Mouse (Mus musculus): ENCODE results near the gene Chst11. TPM values are rescaled to one million over a fixed set of nuclear protein-coding genes. Genes with fewer than 3 reads are reported as not detected.

Chst11 gene
- polyA plus RNA-seq, 1 experiment, result 12.1 TPM

DNA sequence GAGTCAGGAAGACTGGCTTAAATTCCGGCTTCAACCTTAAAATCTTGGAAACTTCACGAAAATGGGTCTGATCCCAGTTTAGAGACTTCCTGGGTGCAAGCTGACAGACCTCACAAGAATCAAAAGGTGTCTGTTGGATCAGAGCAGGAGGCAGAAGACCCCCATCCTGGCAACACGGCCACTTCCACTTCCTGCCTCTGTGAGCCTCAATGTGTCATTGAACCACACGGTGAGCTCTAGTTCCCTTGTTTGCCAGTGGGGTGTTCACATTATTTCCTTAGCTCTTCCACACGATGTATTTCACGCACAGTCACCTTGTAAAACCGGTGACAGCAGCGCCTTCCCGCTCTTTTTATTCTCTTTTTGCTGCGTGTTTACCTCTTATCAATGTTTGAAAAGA is 54.1 kb downstream of the Chst11 start:
- Histone ChIP-seq H3K79me2 (ENCODE audit: control insufficient read depth, insufficient read depth) (peaks cover 8% of the 10 kb centered on the region), H3K36me3 (ENCODE audit: control insufficient read depth, insufficient read depth) (no peaks in the 10 kb centered on the region), H3ac (ENCODE audit: control insufficient read depth, insufficient read length) (no peak overlapping the region), H3K27me3 (ENCODE audit: control insufficient read depth, insufficient read depth, insufficient read length) (no peaks in the 10 kb centered on the region), H3K4me3 (no peak overlapping the region), H3K4me2 (ENCODE audit: low read depth) (no peak overlapping the region)
- TF ChIP-seq TCF12 (IDR thresholded peaks at IDR 0.05; ENCODE audit: insufficient read depth, poor library complexity, severe bottlenecking), result no peak
- no peak for TF ChIP-seq USF1 (IDR thresholded peaks at IDR 0.05; ENCODE audit: low read depth)
- no peak for TF ChIP-seq MYOD1 (IDR thresholded peaks at IDR 0.05; ENCODE audit: control insufficient read depth in 1 of 3, insufficient read length in 2 of 3, low read depth in 2 of 3)
- TF ChIP-seq TCF3 (IDR thresholded peaks at IDR 0.05; ENCODE audit: insufficient read length, low read depth), result no peak
- TF ChIP-seq POLR2AphosphoS2 (IDR thresholded peaks at IDR 0.05; ENCODE audit: insufficient read length, low read depth), result no peak
- no peak for TF ChIP-seq E2F4 (IDR thresholded peaks at IDR 0.05; ENCODE audit: insufficient read depth)
- TF ChIP-seq CEBPB (IDR thresholded peaks at IDR 0.05; ENCODE audit: insufficient read depth, poor library complexity, severe bottlenecking), result no peak
- TF ChIP-seq MYOG (IDR thresholded peaks at IDR 0.05; ENCODE audit: control insufficient read depth in 1 of 3, insufficient read depth in 1 of 3, insufficient read length in 2 of 3, low read depth in 2 of 3), result no peak

DNA sequence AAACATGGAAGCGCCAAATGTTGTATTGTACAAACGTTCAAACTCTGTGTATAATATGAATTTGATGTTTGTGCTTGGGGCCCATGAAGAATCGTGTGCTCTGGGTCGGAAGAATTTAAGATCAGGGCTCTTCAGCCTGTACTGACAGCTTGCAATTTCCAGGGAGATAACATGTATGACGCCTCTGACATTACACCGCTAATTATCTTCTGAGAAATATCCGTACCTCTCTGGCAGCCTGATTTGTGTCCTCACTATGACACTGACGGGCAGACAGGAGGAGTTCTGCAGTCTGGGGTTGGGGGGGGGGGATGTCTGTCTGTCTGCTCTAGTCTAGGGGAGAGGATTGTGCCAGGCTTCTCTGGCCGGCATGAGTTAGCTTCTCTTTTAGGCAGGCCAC is 56.6 kb downstream of the Chst11 start:
- TF ChIP-seq USF1 (IDR thresholded peaks at IDR 0.05; ENCODE audit: low read depth) (no peak), MYOG (IDR thresholded peaks at IDR 0.05; ENCODE audit: control insufficient read depth in 1 of 3, insufficient read depth in 1 of 3, insufficient read length in 2 of 3, low read depth in 2 of 3) (no peak), TCF12 (IDR thresholded peaks at IDR 0.05; ENCODE audit: insufficient read depth, poor library complexity, severe bottlenecking) (no peak), POLR2A (IDR thresholded peaks at IDR 0.05; ENCODE audit: insufficient read length, low read depth) (no peak), TCF3 (IDR thresholded peaks at IDR 0.05; ENCODE audit: insufficient read length, low read depth) (no peak), E2F4 (IDR thresholded peaks at IDR 0.05; ENCODE audit: insufficient read depth) (no peak)
- no peaks in the 10 kb centered on the region for H3K36me3 ChIP-seq (ENCODE audit: control insufficient read depth, insufficient read depth)
- H3K4me2 ChIP-seq (ENCODE audit: low read depth), result no peak overlapping the region
- H3ac ChIP-seq (ENCODE audit: control insufficient read depth, insufficient read length), result no peak overlapping the region
- no peak overlapping the region for H3K4me3 ChIP-seq
- peaks cover 13% of the 10 kb centered on the region for H3K79me2 ChIP-seq (ENCODE audit: control insufficient read depth, insufficient read depth)
- no peaks in the 10 kb centered on the region for H3K27me3 ChIP-seq (ENCODE audit: control insufficient read depth, insufficient read depth, insufficient read length)

DNA sequence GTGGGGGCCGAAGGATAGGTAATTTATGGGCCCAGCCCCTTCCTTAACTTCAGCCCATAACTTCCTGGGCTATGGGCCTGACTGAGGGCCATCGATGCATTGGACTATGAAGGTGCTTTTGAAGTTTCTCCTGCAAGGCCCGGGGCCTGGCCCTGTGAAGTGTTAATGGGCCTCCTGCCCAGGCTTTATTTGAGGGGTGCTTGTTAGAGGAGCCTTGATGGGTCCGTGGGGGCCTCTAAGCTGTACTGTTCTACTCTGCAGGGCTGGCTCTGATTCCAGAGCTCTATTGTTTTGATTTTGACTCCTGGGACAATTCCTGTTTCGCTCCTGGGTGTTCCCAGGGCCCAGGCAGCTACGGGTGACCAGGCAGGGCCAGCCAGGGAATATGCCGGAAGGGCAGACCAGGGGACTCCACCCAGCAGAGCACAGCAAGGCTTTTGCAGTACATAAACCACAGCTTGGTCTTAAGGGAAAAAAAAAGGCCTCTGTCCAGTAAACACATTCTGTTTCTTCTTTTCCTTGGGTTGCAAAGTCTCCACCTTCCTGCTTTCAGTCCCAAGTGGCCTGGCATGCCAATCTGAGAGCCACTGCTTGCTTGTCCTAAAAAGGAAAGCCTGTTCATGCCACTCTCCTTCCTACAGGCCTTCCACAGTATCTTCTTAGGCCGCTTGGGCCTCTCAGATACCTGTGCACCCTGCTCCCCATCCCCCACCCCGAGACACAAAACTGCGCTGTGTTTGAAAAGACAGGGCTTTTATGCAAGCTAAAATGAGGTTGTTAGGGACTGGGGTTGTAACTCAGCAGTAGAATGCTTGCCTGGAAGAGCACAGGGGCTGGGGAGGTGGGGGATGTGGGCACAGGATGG is 57.5 kb downstream of the Chst11 start:
- TF ChIP-seq MAX (IDR thresholded peaks at IDR 0.05; ENCODE audit: low read depth), result no peak
- no peak for TF ChIP-seq E2F4 (IDR thresholded peaks at IDR 0.05; ENCODE audit: insufficient read depth)
- TF ChIP-seq MYOD1 (IDR thresholded peaks at IDR 0.05; ENCODE audit: control insufficient read depth in 1 of 3, insufficient read length in 2 of 3, low read depth in 2 of 3), result no peak
- TF ChIP-seq TCF3 (IDR thresholded peaks at IDR 0.05; ENCODE audit: insufficient read length, low read depth), result no peak
- no peak for TF ChIP-seq MYOG (IDR thresholded peaks at IDR 0.05; ENCODE audit: control insufficient read depth in 1 of 3, insufficient read depth in 1 of 3, insufficient read length in 2 of 3, low read depth in 2 of 3)
- TF ChIP-seq POLR2AphosphoS2 (IDR thresholded peaks at IDR 0.05; ENCODE audit: insufficient read length, low read depth), result no peak
- no peak for TF ChIP-seq REST (IDR thresholded peaks at IDR 0.05; ENCODE audit: insufficient read depth, insufficient read length)
- H3K79me2 ChIP-seq (ENCODE audit: control insufficient read depth, insufficient read depth), result peaks cover 13% of the 10 kb centered on the region
- no peaks in the 10 kb centered on the region for H3K27me3 ChIP-seq (ENCODE audit: control insufficient read depth, insufficient read depth, insufficient read length)
- H3K36me3 ChIP-seq (ENCODE audit: control insufficient read depth, insufficient read depth), result no peaks in the 10 kb centered on the region
- no peak overlapping the region for H3K4me3 ChIP-seq
- H3ac ChIP-seq (ENCODE audit: control insufficient read depth, insufficient read length), result no peak overlapping the region
- no peak overlapping the region for H3K4me2 ChIP-seq (ENCODE audit: low read depth)

DNA sequence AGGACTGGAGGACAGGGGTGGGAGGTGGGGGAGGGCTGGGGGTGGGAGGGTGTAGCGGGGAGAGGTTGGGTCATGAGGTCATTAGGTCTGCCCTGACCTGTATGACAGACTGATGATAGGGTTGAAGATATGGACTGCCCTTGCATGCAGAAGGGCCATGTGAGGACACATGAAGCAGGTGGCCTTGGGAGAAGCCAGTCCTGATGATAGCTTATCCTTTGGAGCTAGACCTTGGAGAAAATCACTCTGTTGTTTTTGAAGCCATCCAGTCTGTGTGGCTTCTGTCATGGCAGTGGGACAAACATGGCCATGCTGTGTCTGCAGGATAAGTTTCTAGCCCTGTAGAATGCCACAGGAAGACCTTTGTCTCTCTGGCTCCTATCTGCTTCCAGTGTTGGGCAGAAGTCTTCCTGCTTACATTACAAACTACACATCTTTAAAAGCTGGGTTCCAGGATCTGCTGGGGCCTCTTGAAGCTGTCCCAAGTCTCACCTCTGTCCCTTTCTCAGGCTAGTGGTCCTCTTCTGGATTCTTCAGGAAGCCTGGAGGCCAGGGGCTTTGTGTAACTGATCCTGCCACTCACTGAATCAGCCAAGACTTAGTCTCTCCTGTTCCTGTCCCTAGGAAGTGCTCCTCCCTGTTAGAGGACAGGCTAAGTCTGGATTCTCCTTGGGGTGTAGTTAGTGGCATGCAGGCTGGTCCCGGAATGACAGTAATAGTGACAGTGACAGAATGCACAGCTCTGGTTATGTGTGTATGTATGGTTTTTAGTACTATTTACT is 58.4 kb downstream of the Chst11 start:
- Histone ChIP-seq H3K4me2 (ENCODE audit: low read depth) (no peak overlapping the region), H3K27me3 (ENCODE audit: control insufficient read depth, insufficient read depth, insufficient read length) (no peaks in the 10 kb centered on the region)

More for the DNA sequence above, 58.4 kb downstream of the Chst11 start:
- TF ChIP-seq TCF3 (IDR thresholded peaks at IDR 0.05; ENCODE audit: insufficient read length, low read depth), result no peak
- no peak for TF ChIP-seq POLR2A (IDR thresholded peaks at IDR 0.05; ENCODE audit: insufficient read length, low read depth)
- no peak for TF ChIP-seq SRF (IDR thresholded peaks at IDR 0.05; ENCODE audit: control insufficient read depth, insufficient read length, low read depth)
- no peak for TF ChIP-seq TCF12 (IDR thresholded peaks at IDR 0.05; ENCODE audit: insufficient read depth, poor library complexity, severe bottlenecking)
- no peak for TF ChIP-seq MYOG (IDR thresholded peaks at IDR 0.05; ENCODE audit: control insufficient read depth in 1 of 3, insufficient read depth in 1 of 3, insufficient read length in 2 of 3, low read depth in 2 of 3)
- no peak for TF ChIP-seq MAX (IDR thresholded peaks at IDR 0.05; ENCODE audit: low read depth)
- TF ChIP-seq CEBPB (IDR thresholded peaks at IDR 0.05; ENCODE audit: insufficient read depth, poor library complexity, severe bottlenecking), result no peak
- TF ChIP-seq POLR2AphosphoS2 (IDR thresholded peaks at IDR 0.05; ENCODE audit: insufficient read length, low read depth), result no peak
- TF ChIP-seq REST (IDR thresholded peaks at IDR 0.05; ENCODE audit: insufficient read depth, insufficient read length), result no peak
- no peak for TF ChIP-seq USF1 (IDR thresholded peaks at IDR 0.05; ENCODE audit: low read depth)
- no peak for TF ChIP-seq E2F4 (IDR thresholded peaks at IDR 0.05; ENCODE audit: insufficient read depth)
- TF ChIP-seq MYOD1 (IDR thresholded peaks at IDR 0.05; ENCODE audit: control insufficient read depth in 1 of 3, insufficient read length in 2 of 3, low read depth in 2 of 3), result no peak
- Histone ChIP-seq H3K79me2 (ENCODE audit: control insufficient read depth, insufficient read depth) (peaks cover 8% of the 10 kb centered on the region), H3K36me3 (ENCODE audit: control insufficient read depth, insufficient read depth) (no peaks in the 10 kb centered on the region), H3K4me3 (no peak overlapping the region), H3ac (ENCODE audit: control insufficient read depth, insufficient read length) (no peak overlapping the region)

Measured in myocyte (in vitro differentiated cells).